Mouse (Mus musculus): ENCODE measurements around the gene Aldh4a1.

DNA sequence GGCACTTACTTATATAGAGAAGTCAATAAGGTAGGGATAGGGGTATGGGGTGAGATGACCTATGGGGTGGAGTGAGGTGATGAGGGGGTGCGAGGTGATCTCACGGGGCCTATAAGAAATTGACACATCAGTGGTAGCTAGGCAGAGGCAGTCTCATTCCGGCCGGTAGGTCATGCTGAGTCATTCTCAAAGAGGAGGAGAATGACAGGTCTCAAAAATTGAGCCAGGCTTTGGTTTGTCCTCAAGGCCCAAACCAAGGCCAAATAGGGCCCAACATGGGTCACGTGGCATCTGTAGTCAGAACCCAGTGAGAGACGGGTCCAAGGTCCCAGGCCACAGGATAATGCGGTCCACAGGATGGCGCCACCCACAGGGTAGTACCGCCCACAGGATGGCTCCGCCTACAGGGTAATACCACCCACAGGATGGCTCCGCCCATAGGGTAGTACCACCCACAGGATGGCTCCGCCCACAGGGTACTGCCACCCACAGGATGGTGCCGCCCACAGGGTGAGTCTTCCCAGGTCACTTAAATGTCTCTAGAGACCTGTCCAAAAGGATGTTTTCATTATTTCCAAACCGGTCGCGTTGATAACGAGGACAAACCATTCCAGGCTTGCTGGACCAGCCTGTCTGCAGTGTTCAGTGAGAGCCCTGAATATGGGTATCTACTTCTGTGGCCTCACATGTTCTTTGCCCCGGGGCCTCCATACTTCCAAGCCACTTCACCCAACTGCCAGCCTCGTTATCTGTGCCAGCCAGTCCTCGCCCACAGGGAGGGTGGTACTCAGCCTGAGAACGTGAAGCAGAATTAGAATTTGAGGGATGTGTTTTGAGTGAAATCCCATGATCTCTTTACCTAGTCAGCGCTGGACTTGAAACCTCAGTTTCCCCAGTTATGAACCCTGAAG, 61.3 kb downstream of the Aldh4a1 start:
- no peak for TF ChIP-seq USF1 (IDR thresholded peaks at IDR 0.05; ENCODE audit: low read depth)
- TF ChIP-seq CTCF (IDR thresholded peaks at IDR 0.05; ENCODE audit: control insufficient read depth, insufficient read depth, insufficient read length) = no peak
- TF ChIP-seq MAX (IDR thresholded peaks at IDR 0.05) = no peak
- no peak for TF ChIP-seq CEBPB (IDR thresholded peaks at IDR 0.05; ENCODE audit: low read depth)
- no peak for TF ChIP-seq FOSL1 (IDR thresholded peaks at IDR 0.05; ENCODE audit: insufficient read depth, low read length, poor library complexity, severe bottlenecking)
- TF ChIP-seq MYOD1 (IDR thresholded peaks at IDR 0.05; ENCODE audit: control insufficient read depth, insufficient read length, low read depth) = no peak
- no peak for TF ChIP-seq MYOG (IDR thresholded peaks at IDR 0.05; ENCODE audit: control insufficient read depth, extremely low read depth, insufficient read length)

Measured in C2C12 (cell line).